Mouse (Mus musculus): ENCODE results near the gene Tubb2a. TPM values are rescaled to one million over a fixed set of nuclear protein-coding genes. Genes with fewer than 3 reads are reported as not detected.

The Tubb2a gene
- polyA plus RNA-seq, 1 experiment from 2014 or later, result 140 TPM

GRCm38 (mm10) chr13:34035424-34035823 is 42.4 kb downstream of the Tubb2a start:
- no peak overlapping the region for H3K27ac ChIP-seq (replicated peaks)
- peaks cover 42% of the 10 kb centered on the region for H3K36me3 ChIP-seq
- H3K9me3 ChIP-seq, result no peaks in the 10 kb centered on the region
- no peak for ATAC-seq (ENCODE audit: extremely low read depth, insufficient number of reproducible peaks, low FRiP score, low TSS enrichment)
- H3K4me2 ChIP-seq, result no peak overlapping the region
- peaks cover 23% of the 10 kb centered on the region for H3K4me1 ChIP-seq
- no peaks in the 10 kb centered on the region for H3K27me3 ChIP-seq (replicated peaks)
- no peak overlapping the region for H3K4me3 ChIP-seq
- WGBS, result 77% methylated on average over 3 of the region's 3 CpGs
- H3K9ac ChIP-seq, result no peak overlapping the region

GRCm38 (mm10) chr13:34032041-34032440 is 45.8 kb downstream of the Tubb2a start:
- Histone ChIP-seq H3K9ac (no peak overlapping the region), H3K36me3 (peaks cover 68% of the 10 kb centered on the region), H3K27me3 (replicated peaks) (no peaks in the 10 kb centered on the region), H3K27ac (replicated peaks) (no peak overlapping the region), H3K9me3 (no peaks in the 10 kb centered on the region), H3K4me3 (no peak overlapping the region), H3K4me2 (no peak overlapping the region), H3K4me1 (peaks cover 6% of the 10 kb centered on the region)
- WGBS, result 72% methylated on average over 2 of the region's 2 CpGs
- no peak for ATAC-seq (ENCODE audit: extremely low read depth, insufficient number of reproducible peaks, low FRiP score, low TSS enrichment)

Other genes starting within 250 kb of the Tubb2a start
- not detected in 2 replicates for gene Serpinb6e, start 234.6 kb downstream of the Tubb2a start, polyA plus RNA-seq (2015; fragmentation: Nextera tagmentation; extraction: Ambion mirVana)
- gene Serpinb6c, start 172.3 kb downstream of the Tubb2a start, polyA plus RNA-seq (2015; fragmentation: Nextera tagmentation; extraction: Ambion mirVana), result not detected in 2 replicates
- gene Nqo2, start 113.3 kb downstream of the Tubb2a start, polyA plus RNA-seq (2015; fragmentation: Nextera tagmentation; extraction: Ambion mirVana), result 23.7 and 29.7 TPM in 2 replicates
- 8.5 and 9.2 TPM in 2 replicates for gene Ripk1, start 75.6 kb downstream of the Tubb2a start, polyA plus RNA-seq (2015; fragmentation: Nextera tagmentation; extraction: Ambion mirVana)
- gene Serpinb6a, start 75.2 kb downstream of the Tubb2a start, polyA plus RNA-seq (2015; fragmentation: Nextera tagmentation; extraction: Ambion mirVana), result 47.7 and 52.0 TPM in 2 replicates
- 39.9 and 46.4 TPM in 2 replicates for gene Bphl, start 40.4 kb downstream of the Tubb2a start, polyA plus RNA-seq (2015; fragmentation: Nextera tagmentation; extraction: Ambion mirVana)
- 36.7 and 40.0 TPM in 2 replicates for gene Tubb2b, start 52.5 kb upstream of the Tubb2a start, polyA plus RNA-seq (2015; fragmentation: Nextera tagmentation; extraction: Ambion mirVana)
- 65.3 and 81.5 TPM in 2 replicates for gene Psmg4, start 85.0 kb upstream of the Tubb2a start, polyA plus RNA-seq (2015; fragmentation: Nextera tagmentation; extraction: Ambion mirVana)

All from heart, embryonic 13.5 days (tissue).